Mouse (Mus musculus): ENCODE results near the gene Cdc42ep4.

The Cdc42ep4 gene

DNA sequence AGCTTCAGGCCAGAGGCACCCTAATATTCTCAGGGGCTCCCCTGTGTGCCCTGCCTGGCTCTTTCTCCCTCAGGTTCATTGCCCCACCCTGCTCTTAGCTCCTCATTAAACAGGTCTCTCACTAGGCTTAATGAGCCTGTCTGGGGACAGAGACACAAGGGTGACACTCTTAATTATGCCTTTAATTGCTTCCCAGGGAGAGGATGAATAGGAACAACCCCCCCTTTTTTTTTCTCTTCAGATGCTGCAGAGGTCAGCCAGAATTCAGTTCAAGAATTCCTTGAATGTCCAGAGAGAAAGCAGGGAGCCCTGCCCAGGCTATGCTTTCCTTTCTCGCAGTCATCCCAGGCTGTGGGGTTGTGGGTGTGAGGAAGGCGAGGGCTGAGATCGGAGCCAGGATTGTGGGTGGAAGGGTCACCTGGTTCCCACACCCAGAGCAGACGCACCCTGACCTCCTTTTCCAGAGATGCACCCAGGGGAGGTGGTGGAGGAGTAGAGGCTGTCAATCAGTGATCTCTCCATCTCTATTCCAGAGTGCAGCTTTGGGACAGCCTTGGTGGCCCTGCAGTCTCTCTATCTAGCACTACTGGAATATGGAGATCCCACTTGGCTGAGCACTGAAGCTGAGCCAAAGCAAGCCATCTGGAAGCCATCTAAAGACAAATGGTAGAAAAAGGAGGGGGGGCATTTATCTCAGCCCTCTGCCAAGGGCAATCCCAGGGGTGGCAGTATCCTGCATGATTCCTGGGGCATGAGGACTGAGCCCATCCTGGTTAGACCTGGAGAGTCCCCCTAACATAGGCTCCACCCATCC is 26.2 kb downstream of the Cdc42ep4 start:
- CTCF ChIA-PET: interaction anchor here in 2 of 4 experiments (0.6 to 1.1 kb wide), 2 partner anchors 10 to 227 kb away, joined by 3 to 4 read pairs; no protein-coding TSS in a partner anchor
- POLR2A ChIA-PET: interaction anchor here in 3 of 4 experiments (1.0 to 9.5 kb wide), 9 partner anchors 9 to 85 kb away, joined by 4 to 103 read pairs (median 25); partner anchors contain the start of genes Cdc42ep4 (in 1 of the 3) and Cpsf4l (in 1 of the 3)

- ChIA-PET CTCF (interaction anchor here (0.6 to 1.7 kb wide), 9 partner anchors 14 to 471 kb away, joined by 3 to 7 read pairs (median 3); no protein-coding TSS in a partner anchor), POLR2A (interaction anchor here (0.6 to 9.5 kb wide), 24 partner anchors 8 to 397 kb away, joined by 3 to 103 read pairs (median 6); partner anchors contain the start of genes Cpsf4l (in 4 of the 4) and Cdc42ep4 (in 2 of the 4))
These were observed 29.1 kb downstream of the Cdc42ep4 start for GRCm38 (mm10) chr11:113722405-113723090.

- POLR2A ChIA-PET: interaction anchor here in 3 of 4 experiments (0.5 to 9.5 kb wide), 18 partner anchors 9 to 858 kb away, joined by 3 to 103 read pairs (median 6); partner anchors contain the start of genes Cpsf4l (in 2 of the 3), Cdc42ep4 (in 1 of the 3), D11Wsu47e (in 1 of the 3) and Fam104a (in 1 of the 3)
- CTCF ChIA-PET: interaction anchor here in 2 of 4 experiments (1.1 to 2.4 kb wide), 3 partner anchors 13 to 94 kb away, joined by 5 to 6 read pairs (median 6); no protein-coding TSS in a partner anchor
These were observed 33.8 kb downstream of the Cdc42ep4 start for GRCm38 (mm10) chr11:113717767-113718424.

DNA sequence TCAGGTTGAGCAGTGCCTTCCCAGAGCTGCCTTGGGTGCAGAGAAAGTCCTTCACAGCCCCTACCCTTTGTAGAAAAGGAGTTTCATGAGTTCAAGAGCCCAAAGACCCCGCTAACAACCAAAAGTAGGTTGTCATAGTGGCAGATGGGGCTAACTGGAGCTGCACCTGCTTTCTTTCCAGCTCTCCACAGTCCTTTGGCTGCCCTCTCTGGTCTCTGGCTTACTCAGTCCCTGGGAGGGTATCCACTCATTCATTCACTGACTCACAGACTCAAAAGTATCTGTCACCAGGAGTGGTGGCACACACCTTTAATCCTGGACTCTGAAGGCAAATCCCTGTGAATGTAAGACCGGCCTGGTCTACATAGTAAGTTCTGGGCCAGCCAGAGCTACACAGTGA is 35.5 kb downstream of the Cdc42ep4 start:
- ChIA-PET CTCF (interaction anchor here (0.6 to 1.6 kb wide), 5 partner anchors 18 to 147 kb away, joined by 3 to 9 read pairs (median 4); no protein-coding TSS in a partner anchor), POLR2A (interaction anchor here in 2 of 4 experiments (0.6 to 5.7 kb wide), 8 partner anchors 7 to 258 kb away, joined by 3 to 38 read pairs (median 8); partner anchors contain the start of genes Cdc42ep4 (in 1 of the 2) and Cpsf4l (in 1 of the 2))

DNA sequence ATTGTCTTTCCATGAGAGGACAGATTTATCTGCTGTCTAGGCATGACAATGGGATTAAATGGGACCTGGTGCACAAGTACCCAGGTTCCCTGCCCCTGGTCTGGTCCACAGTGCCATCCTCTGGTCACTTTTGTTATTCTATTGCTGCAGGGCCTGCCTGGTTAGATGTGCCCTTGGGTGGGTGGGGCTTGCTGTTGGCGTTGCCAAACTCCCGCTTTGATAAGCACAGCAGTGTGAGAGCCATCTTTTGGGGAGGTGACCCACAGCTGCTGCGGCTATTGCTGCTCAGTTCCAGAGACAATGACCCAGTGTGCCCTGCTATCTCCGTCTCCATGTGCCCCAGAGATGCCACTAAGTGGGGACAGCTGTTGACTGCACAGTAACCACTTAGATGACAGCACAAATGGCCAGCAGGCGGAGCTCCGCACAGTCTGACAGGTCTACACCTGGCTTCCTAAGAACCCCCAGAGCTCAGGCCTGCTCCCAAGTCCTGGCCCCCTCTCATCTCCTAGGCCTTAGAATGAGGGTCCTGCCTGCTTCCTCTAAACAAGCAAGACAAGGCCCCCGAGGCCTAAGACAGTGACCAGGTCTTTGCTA is 36.5 kb downstream of the Cdc42ep4 start:
- ChIA-PET POLR2A (interaction anchor here in 3 of 4 experiments (0.5 to 5.7 kb wide), 19 partner anchors 12 to 1157 kb away, joined by 3 to 38 read pairs (median 3); partner anchors contain the start of gene Cdc42ep4 (in 3 of the 3)), CTCF (interaction anchor here (0.5 to 2.4 kb wide), 24 partner anchors 9 to 507 kb away, joined by 3 to 19 read pairs (median 4); partner anchors contain the start of gene Cdc42ep4 (in 1 of the 4))

DNA sequence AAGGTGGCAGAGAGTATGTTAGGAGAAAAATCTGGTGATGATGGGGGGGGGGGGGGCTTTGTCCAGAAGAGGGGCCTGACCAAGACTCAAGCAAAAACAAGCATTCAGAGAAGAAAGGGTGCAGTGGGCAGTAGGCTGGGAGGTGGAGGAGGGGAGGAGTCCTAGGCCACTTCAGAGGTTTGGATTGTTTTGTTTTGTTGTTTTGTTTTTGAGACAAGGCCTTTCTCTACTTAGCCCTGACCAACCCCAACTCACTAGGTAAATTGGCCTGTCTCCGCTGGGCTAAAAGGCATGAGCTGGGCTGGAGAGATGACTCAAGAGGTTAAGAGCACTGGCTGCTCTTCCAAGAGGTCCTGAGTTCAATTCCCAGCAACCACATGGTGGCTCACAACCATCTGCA is 40.6 kb downstream of the Cdc42ep4 start:
- POLR2A ChIA-PET: interaction anchor here (0.6 to 7.6 kb wide), 66 partner anchors 9 to 813 kb away, joined by 3 to 139 read pairs (median 8); partner anchors contain the start of genes Cdc42ep4 (in 4 of the 4), D11Wsu47e (in 3 of the 4), Fam104a (in 3 of the 4) and Sstr2 (in 1 of the 4)
- CTCF ChIA-PET: interaction anchor here (0.6 to 8.7 kb wide), 10 partner anchors 10 to 1026 kb away, joined by 3 to 97 read pairs (median 4); partner anchors contain the start of gene Sdk2 (in 1 of the 4)

DNA sequence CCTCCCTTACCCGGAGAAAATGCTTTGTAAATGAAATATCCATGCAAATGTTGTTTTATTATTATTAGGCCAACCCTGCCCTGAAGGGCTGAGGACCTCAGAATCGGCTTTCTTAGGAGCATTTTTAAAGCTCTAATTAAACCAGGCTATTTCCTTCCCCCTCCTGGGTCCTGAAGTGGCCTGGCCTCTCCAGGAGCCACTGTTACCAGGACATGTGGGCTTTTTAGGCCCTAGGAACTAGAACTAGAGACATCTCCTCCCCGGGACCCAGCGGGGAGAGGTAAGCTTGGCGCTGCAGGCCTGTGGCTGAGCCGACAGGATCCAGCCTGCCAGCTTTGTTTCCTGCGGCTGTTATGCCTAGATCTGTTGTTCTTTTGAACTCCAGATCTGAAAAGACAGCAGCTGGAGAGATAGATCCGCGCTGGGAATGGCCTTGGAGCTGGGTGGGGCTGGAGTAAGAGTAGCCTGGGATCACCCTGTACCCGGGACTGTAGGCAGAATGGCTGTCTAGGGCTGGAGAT is 41.4 kb downstream of the Cdc42ep4 start:
- POLR2A ChIA-PET: interaction anchor here (0.6 to 7.6 kb wide), 102 partner anchors 8 to 958 kb away, joined by 3 to 139 read pairs (median 6); partner anchors contain the start of genes Cdc42ep4 (in 4 of the 4), D11Wsu47e (in 3 of the 4), Fam104a (in 3 of the 4) and Rpl38 (in 1 of the 4)

DNA sequence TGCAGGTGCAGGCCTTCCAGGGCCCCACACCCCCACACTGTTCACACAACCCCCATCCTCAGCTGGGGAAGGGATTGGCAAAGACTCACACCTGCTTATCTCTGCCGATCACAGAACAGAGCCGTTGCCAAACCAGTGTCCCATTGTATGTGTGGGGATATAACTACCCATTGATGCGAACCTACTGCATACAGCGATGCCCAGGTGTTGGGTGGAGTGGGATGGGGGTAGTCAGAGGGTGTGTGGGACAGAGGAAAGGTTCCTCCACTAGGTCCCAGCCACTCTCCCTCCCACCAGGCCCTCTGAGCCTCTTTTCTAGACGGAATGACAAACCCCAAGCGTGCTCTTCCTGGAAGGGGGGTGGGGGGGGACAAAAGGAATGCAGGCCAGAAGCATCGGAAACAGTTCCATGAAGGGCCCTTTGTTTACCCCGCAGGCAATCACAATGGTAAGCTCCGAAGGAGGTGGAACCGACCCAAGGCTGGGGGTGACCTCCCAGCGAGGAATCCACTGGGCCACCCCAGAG is 41.9 kb downstream of the Cdc42ep4 start, which contains the start of gene Cpsf4l:
Gene Cpsf4l (minus strand): TSS at position 287 of the 526 bp plus-strand sequence.
- POLR2A ChIA-PET: interaction anchor here (0.5 to 7.6 kb wide), 103 partner anchors 8 to 958 kb away, joined by 3 to 139 read pairs (median 5); partner anchors contain the start of genes Cdc42ep4 (in 4 of the 4), D11Wsu47e (in 3 of the 4), Fam104a (in 3 of the 4) and Rpl38 (in 1 of the 4)
- CTCF ChIA-PET: interaction anchor here (0.5 to 8.7 kb wide), 16 partner anchors 17 to 1352 kb away, joined by 3 to 97 read pairs (median 4); partner anchors contain the start of gene Cd300e (in 1 of the 4)

More for the DNA sequence above, 41.4 kb downstream of the Cdc42ep4 start:
- CTCF ChIA-PET: interaction anchor here (0.5 to 8.7 kb wide), 15 partner anchors 18 to 578 kb away, joined by 3 to 97 read pairs (median 4); partner anchors contain the start of gene Sdk2 (in 1 of the 4)

DNA sequence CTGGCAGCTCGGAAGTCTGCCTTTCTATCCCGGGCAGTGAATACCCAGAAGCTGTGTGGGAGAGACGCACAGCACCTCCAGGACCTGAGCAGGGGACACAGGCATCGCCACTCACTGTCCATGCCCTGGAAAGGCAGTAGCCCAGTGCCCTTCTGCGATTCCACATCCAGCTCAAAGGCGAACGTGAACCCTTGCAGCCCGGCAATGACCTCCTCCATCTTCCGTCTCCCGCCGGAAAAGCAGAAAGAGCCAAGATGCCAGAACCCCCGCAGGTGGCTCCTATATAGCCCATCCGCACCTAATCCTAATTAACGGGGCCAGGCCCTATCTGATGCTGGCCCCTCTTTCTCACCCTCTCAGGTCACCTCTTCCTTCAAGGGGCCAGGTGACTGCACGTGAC is 42.4 kb downstream of the Cdc42ep4 start:
- ChIA-PET POLR2A (interaction anchor here (0.7 to 7.6 kb wide), 58 partner anchors 9 to 869 kb away, joined by 3 to 139 read pairs (median 8); partner anchors contain the start of genes Cdc42ep4 (in 3 of the 4), D11Wsu47e (in 3 of the 4), Fam104a (in 3 of the 4) and Slc39a11 (in 1 of the 4)), CTCF (interaction anchor here (0.6 to 8.7 kb wide), 7 partner anchors 17 to 1353 kb away, joined by 3 to 97 read pairs (median 6); partner anchors contain the start of gene Cd300e (in 1 of the 4))

DNA sequence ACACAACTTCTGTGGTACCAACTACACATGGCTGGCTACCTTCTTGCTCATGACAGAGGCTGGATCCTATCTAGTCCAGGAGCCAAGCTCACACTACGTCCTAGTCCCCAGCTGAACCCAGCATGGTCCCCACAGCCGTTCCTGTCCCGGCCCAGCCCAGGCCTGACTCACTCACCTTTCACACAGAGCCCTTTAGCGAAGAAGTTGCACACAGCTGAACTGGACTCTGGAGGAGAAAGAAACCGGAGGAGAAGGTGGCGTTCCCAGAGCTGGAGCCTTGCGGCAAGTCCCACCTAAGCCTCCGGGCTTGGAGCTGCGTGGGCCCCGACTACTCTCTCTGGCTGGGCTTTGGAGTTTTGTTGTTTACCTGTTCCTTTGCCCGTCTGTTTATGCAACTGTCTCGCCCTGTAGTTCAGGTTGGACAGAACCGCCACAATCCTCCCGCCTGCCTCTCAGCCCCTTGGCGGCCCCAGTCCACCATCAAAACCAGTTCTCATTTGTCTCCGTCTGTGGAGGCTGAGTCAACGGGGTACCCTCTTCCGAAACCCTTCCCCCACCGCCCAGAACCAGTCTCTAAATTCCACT is 43.0 kb downstream of the Cdc42ep4 start:
- ChIA-PET POLR2A (interaction anchor here (0.7 to 7.6 kb wide), 57 partner anchors 9 to 869 kb away, joined by 3 to 139 read pairs (median 7); partner anchors contain the start of genes Cdc42ep4 (in 3 of the 4), D11Wsu47e (in 3 of the 4), Fam104a (in 3 of the 4) and Slc39a11 (in 1 of the 4)), CTCF (interaction anchor here (0.5 to 8.7 kb wide), 7 partner anchors 13 to 102 kb away, joined by 3 to 97 read pairs (median 6); no protein-coding TSS in a partner anchor)

DNA sequence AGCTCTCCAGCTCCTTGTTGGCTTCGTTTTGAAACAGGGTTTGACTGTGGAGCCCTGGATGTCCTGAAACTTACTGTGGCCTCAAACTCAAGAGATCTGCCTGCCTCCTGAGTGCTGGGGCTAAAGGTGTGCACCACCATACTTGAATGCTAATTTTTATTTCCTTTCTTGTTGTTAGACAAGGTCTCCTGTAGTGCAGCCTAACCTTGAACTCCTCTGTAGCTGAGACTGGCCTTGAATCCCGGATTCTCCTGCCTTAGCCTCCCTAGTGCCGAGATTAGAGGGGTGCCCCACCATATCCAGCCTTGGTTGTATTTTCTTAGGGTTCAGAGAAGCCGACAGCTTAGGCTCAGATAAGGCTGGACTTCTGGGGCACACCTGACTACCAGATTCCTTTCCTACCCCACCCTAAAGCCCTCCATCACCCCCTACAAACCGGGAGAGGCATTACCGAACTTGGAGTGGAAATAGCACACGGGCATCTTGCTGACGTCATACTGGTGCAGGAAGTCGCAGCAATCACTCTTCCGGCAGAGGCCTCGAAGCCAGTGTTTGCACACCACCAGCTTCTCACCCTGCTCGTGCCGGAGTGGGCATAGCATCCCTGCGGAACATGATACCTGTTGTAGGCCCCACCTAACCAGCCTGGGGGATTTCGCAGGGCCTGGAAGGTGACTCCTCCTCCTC is 45.6 kb downstream of the Cdc42ep4 start:
- ChIA-PET CTCF (interaction anchor here in 3 of 4 experiments (0.5 to 8.7 kb wide), 5 partner anchors 105 to 810 kb away, joined by 3 to 97 read pairs (median 4); no protein-coding TSS in a partner anchor), POLR2A (interaction anchor here (0.5 to 7.6 kb wide), 13 partner anchors 12 to 105 kb away, joined by 3 to 103 read pairs (median 6); partner anchors contain the start of gene Cdc42ep4 (in 3 of the 4))

GRCm38 (mm10) chr11:113703758-113704157 is 47.9 kb downstream of the Cdc42ep4 start:
- CTCF ChIA-PET: interaction anchor here (0.6 to 8.7 kb wide), 13 partner anchors 10 to 216 kb away, joined by 3 to 97 read pairs (median 4); no protein-coding TSS in a partner anchor
- POLR2A ChIA-PET: interaction anchor here (1.0 to 3.8 kb wide), 9 partner anchors 9 to 108 kb away, joined by 3 to 29 read pairs (median 3); no protein-coding TSS in a partner anchor

GRCm38 (mm10) chr11:113699643-113700042 is 52.0 kb downstream of the Cdc42ep4 start:
- ChIA-PET POLR2A (interaction anchor here in 3 of 4 experiments (0.6 to 4.7 kb wide), 13 partner anchors 9 to 111 kb away, joined by 3 to 55 read pairs (median 7); partner anchors contain the start of genes Cpsf4l (in 3 of the 3), Cdc42ep4 (in 2 of the 3), D11Wsu47e (in 1 of the 3) and Fam104a (in 1 of the 3)), CTCF (interaction anchor here (0.5 to 3.1 kb wide), 8 partner anchors 48 to 517 kb away, joined by 3 to 17 read pairs (median 4); partner anchors contain the start of gene Slc39a11 (in 1 of the 4))

GRCm38 (mm10) chr11:113698013-113698545 is 53.6 kb downstream of the Cdc42ep4 start:
- CTCF ChIA-PET: interaction anchor here in 3 of 4 experiments (0.6 to 3.1 kb wide), 4 partner anchors 43 to 113 kb away, joined by 3 to 17 read pairs (median 6); no protein-coding TSS in a partner anchor
- POLR2A ChIA-PET: interaction anchor here in 3 of 4 experiments (0.6 to 4.7 kb wide), 19 partner anchors 8 to 113 kb away, joined by 3 to 55 read pairs (median 4); partner anchors contain the start of genes Cpsf4l (in 2 of the 3), D11Wsu47e (in 2 of the 3), Fam104a (in 2 of the 3) and Cdc42ep4 (in 1 of the 3)
